Mouse (Mus musculus) MEL (cell line): ENCODE results near the gene Col4a6.

Source experiments
- CTCF ChIP-seq, 3 experiments: IDR thresholded peaks in 2 of 3; conservative IDR thresholded peaks in 1 of 3; 2 replicates each; pipeline ENCODE4 v1.5.1; 2011 to 2012; ENCODE audit warnings: low read length in 3 of 3, low read depth in 2 of 3, mild to moderate bottlenecking in 2 of 3, improper control_type of control experiment in 1 of 3, inconsistent platforms in 1 of 3, mixed read lengths in 1 of 3, moderate library complexity in 1 of 3; ENCODE audit not compliant: control insufficient read depth in 1 of 3, insufficient read depth in 1 of 3, poor library complexity in 1 of 3, severe bottlenecking in 1 of 3
- GATA1 ChIP-seq: IDR thresholded peaks from 2 replicates; pipeline ENCODE4 v1.6.1; 2011; ENCODE audit warnings: low read depth, low read length, improper control_type of control experiment
- NELFE ChIP-seq: IDR thresholded peaks from 2 replicates; pipeline ENCODE4 v1.6.1; 2011; ENCODE audit warnings: low read depth, low read length, improper control_type of control experiment
- POLR2A ChIP-seq, 2 experiments: IDR thresholded peaks; 2 replicates each; pipeline ENCODE4 v1.6.1; 2011 to 2012; ENCODE audit warnings: low read length in 2 of 2, mild to moderate bottlenecking in 2 of 2, control low read depth in 1 of 2, improper control_type of control experiment in 1 of 2, low read depth in 1 of 2, moderate library complexity in 1 of 2; ENCODE audit not compliant: control insufficient read depth in 1 of 2, insufficient read depth in 1 of 2, poor library complexity in 1 of 2
- POLR2AphosphoS5 ChIP-seq: IDR thresholded peaks from 2 replicates; pipeline ENCODE4 v1.6.1; 2012; ENCODE audit warnings: low read depth, borderline replicate concordance, mild to moderate bottlenecking, inconsistent platforms, low read length, moderate library complexity, mixed read lengths
- RAD21 ChIP-seq: IDR thresholded peaks from 2 replicates; pipeline ENCODE4 v1.6.1; 2011; ENCODE audit warnings: mild to moderate bottlenecking, low read depth, low read length, improper control_type of control experiment
- ZNF384 ChIP-seq: IDR thresholded peaks from 2 replicates; pipeline ENCODE4 v1.6.1; 2012; ENCODE audit warnings: low read depth, mild to moderate bottlenecking, inconsistent platforms, low read length, improper control_type of control experiment

GRCm38 (mm10) chrX:141249636-141250035 lies 224.2 kb downstream of the Col4a6 start:
- TF ChIP-seq GATA1: no peak
- TF ChIP-seq RAD21: no peak
- TF ChIP-seq CTCF (IDR thresholded peaks at IDR 0.05 in 2 of 3, conservative IDR thresholded peaks at IDR 0.05 in 1 of 3; ENCODE audit: control insufficient read depth in 1 of 3, insufficient read depth in 1 of 3, low read depth in 2 of 3, low read length in 3 of 3, poor library complexity in 1 of 3, severe bottlenecking in 1 of 3): no peak
- TF ChIP-seq POLR2AphosphoS5: no peak
- no peak for TF ChIP-seq POLR2A (IDR thresholded peaks at IDR 0.05; ENCODE audit: control insufficient read depth in 1 of 2, insufficient read depth in 1 of 2, low read depth in 1 of 2, low read length in 2 of 2, poor library complexity in 1 of 2)
- TF ChIP-seq ZNF384: no peak
- no peak for TF ChIP-seq NELFE
